Mouse (Mus musculus) gastrocnemius, postnatal 14 days (tissue): ENCODE data around the gene Foxa1. TPM values are rescaled to one million over a fixed set of nuclear protein-coding genes. Genes with fewer than 3 reads are reported as not detected.

Source experiments
- DNase-seq: peaks from one replicate; pipeline ENCODE4 v3.0.0; 2021; ENCODE audit warnings: mixed read lengths
- intact Hi-C: fragments of 180-260 bp; cut with DNase I; formaldehyde crosslinking; loops from one replicate; pipeline ENCODE4 v1.15.1; 2025; ENCODE audit warnings: low total_unique reads
- total RNA-seq, 2 experiments: library from RNA; stranded (reverse); gene quantifications; 2 replicates each; pipeline ENCODE4 v1.2.3; 2021

Gene Foxa1
- total RNA-seq, 2 experiments from 2014 or later: not detected

DNA sequence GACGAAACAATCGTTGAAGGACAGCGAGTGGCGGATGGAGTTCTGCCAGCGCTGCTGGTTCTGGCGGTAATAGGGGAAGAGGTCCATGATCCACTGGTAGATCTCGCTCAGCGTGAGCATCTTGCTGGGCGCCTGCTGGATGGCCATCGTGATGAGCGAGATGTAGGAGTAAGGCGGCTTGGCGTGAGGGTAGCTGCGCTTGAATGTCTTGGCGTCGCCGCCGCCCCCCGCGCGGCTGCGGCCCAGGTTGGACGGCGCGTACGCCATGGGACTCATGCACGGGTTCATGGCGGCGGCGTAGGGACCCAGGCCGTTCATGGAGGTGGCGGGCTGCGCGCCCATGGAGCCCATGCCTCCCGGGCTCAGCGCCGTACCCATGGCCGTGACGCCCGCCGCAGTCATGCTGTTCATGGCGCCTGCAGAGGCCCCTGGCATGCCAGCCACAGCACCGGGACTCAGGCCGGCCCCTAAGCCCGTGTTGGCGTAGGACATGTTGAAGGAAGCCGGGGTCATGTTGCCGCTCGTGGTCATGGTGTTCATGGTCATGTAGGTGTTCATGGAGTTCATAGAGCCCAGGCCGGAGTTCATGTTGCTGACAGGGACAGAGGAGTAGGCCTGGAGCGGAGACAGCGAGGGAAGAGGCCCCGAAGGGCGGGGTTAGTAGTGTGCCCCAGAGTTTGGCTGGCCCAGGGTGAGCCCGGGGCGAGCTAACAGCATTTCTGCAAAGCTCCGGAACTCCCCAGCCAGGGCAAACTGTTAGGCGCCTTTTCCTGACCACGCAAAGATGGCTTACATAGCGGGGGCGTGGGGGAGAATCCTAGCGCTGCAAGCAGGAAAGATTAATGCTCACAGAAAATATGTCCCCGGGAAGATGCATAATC is 3.7 kb downstream of the Foxa1 start:
- no peak for DNase-seq
- intact Hi-C loops: no loop called here

DNA sequence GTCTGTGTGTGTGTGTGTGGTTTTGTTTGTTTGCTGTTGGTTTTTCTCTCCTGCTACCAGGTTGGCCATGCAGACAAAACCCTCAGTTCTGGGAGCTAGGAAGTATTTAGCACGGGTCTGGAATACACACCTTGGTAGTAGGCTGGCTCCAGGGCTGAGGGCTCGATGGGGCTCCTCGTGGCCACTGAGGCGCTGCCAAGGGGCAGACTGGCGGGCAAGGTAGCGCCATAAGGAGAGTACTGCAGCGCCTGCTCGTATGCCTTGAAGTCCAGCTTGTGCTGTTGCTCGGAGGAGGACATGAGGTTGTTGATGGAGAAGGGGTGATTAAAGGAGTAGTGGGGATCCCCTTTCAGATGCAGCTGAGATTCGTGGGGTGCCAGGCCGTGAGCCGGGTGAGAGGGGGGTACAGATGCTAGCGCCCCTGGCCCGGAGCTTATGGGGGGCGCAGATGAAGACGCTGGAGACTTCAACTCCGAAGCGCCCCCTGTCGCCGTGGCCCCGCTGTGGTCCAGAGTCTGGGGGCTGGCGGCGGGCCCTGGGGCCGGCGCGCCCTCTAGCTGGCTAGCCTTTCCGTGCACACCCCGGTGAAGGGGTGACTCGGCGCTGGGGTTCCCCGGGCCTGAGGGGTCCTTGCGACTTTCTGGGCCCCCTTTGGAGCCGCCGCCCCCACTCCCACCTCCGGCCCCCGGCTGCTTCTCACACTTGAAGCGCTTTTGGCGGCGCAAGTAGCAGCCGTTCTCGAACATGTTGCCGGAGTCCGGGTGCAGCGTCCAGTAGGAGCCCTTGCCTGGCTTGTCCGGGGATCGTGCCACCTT is 4.6 kb downstream of the Foxa1 start:
- DNase-seq: no peak
- intact Hi-C loops: no loop called here

DNA sequence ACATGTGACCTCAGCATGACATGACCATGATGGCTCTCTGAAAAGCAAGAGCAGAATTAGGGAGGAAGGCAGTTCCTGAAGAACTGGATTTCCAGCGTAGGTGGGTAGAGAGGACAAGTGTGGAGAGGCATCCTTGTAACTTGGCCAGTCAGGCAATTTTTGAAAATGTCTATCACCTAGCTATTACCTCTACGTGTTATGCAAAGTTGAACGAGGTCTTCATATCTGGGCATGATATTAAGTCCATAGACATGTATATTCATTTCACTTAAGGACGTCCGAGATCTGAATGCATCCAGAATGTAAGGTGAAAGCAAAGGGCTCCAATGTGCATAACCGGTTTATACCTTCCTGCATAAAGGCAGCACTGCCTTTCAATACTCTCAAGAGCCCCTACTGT is 5.6 kb downstream of the Foxa1 start:
- intact Hi-C loops: no loop called here

DNA sequence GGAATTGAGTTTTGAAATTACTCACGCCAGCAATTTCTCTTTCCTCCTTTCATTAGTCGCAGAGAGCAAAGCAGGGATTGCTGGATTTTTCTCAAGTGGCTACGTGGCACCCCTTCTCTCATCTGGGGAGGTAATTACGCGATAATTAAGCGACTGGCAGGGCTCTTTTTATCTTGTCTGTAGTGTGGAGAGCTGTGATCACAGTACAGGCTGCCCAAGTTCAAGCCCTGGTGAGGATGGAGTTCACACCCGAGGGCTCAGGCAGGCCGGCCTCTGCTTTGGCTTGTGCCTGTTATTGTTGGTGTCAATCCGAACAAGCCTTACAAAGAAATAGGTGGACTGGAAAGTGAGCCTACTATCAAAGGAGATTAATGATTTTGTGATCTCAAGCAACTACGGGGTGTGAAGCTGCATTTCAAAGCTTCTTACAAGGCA is 7.1 kb downstream of the Foxa1 start:
- no peak for DNase-seq
- intact Hi-C loops: no loop called here

More for the DNA sequence above, 5.6 kb downstream of the Foxa1 start:
- no peak for DNase-seq

DNA sequence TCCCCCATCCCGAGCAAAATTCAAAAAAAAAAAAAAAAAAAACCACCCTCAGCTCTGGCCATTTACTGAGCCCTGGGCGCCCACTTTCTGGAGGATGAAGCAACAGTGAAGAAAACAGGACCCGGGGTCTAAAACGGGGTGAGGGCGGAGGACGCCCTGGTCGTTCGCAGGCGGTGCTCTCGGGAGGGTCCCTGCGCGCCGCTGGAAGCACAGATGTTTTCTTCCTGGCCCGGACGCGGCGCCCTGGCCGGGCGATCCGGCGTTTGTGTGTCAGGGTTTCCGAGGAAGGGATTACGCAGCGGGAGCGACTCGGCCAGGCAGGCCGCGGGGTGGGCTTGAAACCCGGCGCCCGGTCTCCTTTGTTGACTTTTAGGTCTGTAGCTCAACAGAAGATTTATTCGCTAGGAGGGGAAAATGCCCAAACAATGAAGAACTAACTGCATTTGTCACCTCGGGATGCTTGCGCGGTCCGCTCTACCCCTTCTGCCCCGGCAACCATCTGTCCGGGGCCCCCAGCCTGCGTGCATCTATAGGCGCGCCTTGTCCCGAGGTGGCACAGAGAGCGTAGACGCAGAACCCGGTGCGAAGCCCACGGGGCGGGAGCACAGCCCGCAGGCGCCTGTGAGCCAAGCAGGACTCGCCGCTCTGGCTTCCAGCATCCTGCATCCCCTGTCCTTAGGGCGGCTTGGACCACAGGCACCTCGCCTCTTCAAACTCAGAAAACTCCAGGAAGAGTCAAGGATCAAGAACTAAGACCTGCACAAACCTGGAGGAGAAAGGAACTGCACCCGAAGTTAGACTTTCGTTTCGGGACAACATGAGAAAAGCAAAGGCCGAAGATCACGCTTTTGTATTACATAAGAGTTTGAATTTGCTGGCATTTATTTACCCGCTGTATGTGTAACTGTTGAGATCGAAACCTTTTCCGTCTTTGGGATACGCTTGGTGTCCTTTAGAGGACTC is 7.8 kb downstream of the Foxa1 start:
- DNase-seq: no peak
- intact Hi-C loops: no loop called here

DNA sequence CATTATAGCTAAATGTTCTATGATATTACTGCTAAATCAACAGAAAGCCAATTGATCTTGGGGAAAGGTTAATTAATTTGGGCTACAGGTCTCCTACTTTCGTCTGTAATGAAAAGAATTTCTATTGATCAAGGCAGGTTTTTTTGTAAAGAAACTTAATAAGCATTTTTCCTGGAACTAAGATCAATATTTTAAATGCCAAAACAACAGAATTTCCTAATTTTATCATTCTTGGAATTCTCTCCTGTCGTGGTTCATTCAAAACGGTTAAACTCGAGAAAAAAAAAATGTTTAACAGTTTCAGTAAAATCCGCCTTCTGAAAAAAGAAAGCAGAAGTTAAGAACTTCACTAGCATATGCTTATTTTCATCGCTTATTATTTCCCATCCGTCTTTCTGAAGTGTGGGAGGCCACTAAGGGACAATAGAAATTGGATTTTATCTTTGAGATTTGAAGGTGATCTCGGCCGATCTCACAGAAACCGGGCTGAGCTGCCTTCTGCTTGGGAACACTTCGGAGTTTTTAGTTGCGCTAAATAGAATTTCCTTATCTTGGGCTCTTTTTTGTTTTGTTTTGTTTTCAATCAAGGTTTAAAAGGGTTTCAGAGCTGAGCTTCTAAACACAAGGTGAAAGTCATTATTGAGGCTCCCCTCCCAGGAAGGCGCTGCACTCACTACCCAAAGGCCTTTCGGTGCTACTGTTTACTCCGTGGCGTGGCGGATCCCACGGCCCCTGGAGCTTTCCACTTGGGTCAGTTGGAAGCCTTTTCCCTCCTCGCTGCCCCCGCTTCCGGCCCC is 8.7 kb downstream of the Foxa1 start:
- no peak for DNase-seq
- intact Hi-C loops: no loop called here

DNA sequence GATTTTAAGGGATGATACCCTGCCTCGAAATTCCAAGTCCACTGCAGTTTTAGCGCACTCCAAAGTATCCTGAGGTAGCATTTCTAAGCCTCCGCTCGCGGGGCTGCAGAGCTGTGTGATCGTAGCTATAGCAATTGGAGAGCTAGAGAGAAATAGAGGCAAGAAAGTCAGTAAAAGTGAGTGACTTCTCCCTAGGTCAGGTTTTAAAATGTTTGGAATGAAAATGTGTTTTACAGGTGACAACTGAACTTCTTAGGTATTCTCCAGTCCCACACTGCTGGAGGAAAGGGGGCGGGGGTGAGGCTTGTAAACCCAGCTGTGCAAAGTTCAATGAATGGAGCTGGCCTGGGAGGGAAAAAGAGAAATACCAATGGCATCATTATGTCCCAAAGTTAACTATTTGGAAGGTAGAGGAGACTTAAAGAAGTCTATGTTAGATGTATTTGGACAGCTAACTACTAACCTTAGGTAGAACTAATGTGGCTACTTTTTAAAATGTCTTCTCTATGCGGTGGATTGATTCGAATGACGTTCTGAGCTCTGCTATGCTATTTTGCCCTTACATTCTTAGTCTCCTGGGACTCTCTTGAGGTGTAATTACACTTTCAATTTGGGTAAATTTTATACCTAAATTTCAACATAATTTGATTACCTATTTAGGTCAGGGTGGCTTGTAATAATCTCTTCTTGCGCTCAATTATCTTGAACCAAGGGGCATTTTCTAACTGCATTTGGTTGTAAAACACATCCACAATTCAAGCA is 9.6 kb downstream of the Foxa1 start:
- intact Hi-C loops: no loop called here
- no peak for DNase-seq

DNA sequence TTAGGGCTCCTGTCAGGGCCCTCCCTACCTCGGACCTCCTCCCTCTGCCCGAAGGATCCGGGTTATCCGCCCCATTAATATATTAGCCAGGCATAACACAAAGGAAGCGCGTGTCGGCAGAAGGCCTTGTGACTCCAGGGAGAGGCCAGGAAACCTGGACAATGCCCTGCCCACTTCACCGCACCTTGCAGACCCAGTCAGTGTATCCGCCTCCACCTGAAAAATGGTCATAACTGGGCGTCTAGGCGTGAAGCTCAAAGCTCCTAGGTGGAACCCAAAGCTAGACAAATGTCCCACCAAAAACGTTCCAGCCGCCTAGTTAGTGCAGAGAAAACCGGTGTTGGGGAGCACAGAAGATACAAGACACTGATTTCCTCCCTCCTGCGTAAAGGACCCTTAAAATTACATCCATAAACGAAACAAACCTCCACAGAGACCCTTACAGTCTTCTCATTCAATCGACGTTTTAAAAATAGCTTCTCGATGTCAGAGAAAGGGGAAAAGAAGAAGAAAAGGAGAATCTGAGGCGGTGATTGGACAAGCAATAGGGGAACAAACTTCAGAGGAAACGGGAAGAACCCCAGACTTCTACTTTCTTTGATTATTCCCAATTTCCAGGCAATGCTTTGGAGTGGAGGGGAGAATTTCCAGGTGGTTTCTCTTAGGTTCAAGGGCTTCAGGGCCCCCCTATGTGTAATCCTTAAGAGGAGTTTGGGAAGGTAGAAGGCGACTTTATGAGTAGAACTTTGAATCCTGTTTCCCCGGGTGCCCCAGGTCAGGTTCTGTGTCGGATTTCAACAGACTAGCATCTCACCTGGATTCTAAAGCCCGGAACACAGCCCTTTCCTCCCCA is 10.4 kb downstream of the Foxa1 start:
- intact Hi-C loops: no loop called here
- no peak for DNase-seq

DNA sequence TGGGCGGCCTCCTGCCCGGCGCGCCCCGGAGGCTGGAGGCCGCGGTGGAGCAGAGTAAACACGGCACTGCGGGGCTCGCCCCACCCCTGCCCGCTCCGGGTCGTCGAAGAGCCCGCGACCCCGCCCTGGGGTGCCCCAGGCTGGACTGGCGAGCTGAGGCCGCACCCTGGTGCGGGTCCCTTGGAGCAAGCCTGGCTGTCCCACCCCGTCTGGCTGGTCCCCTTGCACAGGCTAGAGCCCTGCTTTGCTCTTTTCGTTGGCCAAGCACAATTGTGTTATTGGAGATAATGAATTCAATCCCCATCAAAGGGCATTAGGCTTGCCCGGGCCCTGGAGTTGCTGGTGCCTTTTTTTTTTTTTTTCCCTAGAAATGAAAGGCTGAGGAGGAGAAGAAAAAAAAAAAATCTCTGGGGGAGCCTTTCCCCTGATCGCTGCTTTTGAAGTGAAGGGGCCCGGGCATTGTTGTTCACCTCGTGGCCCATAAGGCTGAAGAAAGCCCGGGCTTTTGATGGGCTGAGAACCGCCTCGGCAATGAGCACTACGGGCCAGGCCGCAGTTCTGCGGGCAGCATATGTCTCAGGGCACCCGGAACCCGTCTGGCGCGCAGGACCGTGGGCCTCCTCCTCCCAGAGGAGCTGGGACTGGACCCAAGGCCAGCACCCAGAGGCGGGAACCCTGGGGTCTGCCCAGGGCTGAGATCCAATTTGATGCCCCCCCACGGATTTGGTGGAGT is 11.7 kb downstream of the Foxa1 start:
- no peak for DNase-seq
- intact Hi-C loops: no loop called here

DNA sequence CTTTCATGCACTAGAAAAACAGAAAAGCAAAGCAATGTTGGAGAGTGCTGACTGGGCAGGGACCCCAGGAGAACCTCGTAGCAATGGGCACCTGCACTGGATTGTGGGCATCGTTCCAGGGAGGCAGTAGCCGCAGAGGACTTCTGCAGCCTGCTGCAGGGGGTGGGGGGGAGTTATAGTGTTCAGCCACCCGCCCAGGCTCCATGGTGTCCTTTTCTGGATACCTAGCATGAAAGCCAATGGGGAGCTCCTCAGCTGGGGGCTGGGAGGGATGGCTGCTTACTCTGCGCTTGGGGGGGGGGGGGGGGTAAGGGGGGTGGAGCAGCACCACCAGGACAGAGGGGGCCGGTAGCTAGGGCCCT is 12.2 kb downstream of the Foxa1 start:
- intact Hi-C loops: no loop called here
- DNase-seq: no peak

DNA sequence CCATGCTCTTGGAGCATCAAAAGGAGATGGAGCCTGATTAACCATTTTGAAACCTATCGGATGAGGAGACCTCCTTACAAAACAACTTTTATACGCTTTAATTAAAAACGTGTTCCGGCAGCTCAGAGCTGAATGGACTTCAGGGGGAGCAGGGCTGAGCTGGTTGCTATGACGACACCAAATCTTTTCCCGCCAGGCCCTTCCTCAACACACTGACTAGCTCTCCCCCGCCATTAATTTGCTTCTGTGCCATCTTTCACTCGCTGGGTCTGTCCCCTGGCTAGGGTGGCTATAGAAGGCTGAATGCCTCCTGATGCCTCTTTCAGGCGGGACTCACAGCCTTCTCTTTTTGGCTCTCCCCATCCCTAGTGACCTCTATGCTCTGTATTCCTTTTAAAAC is 16.2 kb downstream of the Foxa1 start:
- intact Hi-C loops: no loop called here
- no peak for DNase-seq

DNA sequence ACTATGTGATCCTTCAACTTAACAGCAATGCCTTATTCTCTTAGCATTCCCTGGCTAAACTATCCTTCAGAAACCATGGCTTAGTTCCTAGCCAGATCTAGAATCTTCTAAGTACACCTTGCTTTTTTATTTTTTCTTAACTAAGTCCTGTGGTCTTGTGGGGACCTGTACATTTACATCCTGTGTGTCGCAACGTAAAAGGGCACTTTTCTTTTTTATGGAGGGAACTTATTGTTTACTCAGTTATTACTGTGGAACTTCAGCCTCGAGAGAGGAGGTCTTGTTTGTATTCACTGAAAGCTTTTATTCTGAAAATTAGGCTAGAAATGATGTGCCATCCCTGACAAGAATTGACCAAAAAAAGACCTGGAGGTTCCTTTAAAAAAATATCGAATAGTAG is 18.4 kb downstream of the Foxa1 start:
- intact Hi-C loops: no loop called here
- no peak for DNase-seq

DNA sequence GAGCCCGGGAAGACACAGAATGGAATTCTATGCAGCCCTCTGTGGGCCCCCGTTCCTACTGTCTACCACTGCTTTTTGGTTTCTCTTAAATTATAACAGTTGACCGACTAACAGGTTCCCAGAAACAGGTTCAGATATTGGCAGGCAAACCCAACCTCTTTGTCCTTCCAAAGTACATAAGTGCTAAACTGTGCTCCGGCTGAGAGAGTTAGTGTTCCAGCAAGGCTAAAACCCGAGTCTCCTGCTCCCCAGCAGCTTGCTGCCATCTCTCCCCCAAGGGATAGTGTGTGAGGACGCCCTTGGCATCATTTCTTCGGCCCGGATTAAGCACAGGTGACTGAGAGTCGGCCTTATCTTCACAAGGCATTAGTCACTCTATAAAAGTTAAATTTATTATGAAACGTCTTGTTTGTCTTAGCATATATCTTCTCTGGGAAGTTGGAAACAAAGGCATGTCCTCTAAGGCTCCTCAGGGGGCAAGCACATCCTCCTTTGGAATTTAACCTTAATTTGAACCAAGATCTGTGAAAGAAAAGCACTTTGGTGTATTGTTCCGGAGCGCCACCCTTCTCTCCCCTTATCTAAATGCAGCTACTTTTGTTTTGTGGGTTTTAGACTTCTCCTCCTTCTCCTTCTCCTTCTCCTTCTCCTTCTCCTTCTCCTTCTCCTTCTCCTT is 30.9 kb downstream of the Foxa1 start:
- DNase-seq: no peak
- intact Hi-C loops: no loop called here

DNA sequence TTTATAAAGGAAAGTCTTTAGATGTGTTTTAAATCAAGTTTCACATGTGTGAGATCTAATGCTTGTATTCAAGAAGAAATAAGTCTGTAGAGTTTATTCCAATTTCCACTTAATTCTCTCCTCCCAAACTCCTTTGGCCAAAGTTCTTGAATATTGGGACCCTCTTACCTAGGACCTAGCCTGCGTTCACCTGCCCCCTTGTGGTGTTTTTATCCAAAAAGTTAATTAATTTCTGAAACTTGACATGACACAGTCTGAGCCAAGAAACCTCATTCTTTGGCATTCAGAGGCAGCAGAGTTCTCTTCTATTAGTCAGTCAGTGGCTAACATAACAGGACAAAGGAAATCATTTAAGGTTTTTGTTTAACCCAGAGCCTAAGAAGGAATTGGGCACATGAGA is 32.2 kb downstream of the Foxa1 start:
- no peak for DNase-seq
- intact Hi-C loops: no loop called here

DNA sequence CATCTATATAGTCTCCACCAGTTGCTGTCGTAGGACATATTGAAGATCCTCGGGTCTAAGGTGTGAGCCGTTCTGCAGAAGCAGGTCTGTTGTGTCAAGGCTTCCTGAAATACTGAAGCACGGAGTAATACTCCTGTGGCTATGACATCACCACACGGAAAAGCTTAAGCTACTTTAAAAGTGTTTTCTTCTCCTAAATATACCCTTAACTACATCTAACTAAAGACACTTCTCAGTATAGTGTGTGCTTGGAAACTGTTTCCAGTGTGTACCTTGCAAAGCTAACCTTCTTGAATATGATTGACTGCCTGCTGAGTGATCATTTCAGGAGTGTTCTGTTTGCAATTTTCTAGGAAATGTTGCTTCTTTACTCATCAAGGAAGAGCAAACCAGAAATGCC is 35.2 kb downstream of the Foxa1 start:
- intact Hi-C loops: no loop called here
- DNase-seq: no peak

DNA sequence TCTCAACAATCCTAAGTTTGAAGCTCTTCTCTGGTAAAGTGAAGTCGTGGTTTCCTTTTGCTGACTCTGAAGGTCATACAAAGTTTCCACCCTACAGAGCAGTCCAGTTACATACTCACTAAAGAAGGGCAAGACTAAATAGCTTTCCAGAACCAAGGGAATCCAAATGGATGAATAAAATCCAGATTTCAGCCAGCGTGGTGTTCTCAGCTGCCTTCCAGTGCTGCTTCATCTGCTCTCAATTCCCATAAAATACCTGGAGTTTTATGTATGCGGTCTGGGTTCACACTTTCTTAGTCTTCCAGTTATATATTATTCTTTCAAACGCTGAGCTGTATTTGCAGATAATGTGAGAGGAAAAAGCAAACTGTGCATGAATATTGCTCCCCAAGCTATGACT is 35.6 kb downstream of the Foxa1 start:
- no peak for DNase-seq
- intact Hi-C loops: no loop called here
